Mouse (Mus musculus): Measurements from ENCODE around the gene Parp3. TPM values are rescaled to one million over a fixed set of nuclear protein-coding genes. Genes with fewer than 3 reads are reported as not detected.

Gene Parp3
- polyA plus RNA-seq, 1 experiment from 2014 or later: 0.86 TPM

DNA sequence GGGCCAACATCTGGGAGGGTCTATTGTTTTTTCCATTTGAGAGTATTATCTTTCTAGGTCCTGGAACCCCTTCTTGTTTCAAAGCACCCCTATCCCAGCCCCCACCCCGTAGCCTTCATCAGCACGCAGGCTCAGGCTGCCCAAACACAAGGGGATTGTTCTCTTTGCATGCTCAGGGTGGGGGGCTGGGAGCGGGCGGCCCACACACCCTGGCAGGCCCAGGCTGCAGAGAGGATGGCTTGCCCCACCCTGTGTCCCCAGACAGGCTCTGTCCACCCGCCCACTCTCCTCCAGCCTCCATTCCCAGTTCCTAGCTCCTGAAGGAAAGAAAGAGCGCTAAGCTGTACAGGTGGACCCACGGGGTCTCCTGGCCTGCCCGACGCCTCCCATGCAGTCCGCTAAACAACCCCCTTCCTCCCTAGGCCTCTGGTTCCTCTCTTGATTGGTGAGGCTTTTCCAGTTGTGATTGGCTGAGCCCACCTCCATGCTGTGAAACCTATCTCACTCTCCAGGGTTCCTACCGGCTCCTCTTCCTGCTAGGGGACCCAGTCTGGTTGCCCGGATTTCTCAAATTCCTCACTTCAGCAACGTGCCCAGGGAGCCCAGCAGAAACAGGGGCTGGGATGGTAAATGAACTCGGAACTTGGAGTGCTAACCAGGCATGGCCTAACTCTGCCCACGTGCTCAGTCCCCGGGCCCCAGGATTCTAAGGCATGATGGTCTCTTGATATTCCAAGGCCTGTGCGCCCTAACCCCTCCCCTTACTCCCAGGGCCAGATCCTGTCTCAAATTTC lies 21.7 kb downstream of the Parp3 start:
- H3K4me3 ChIP-seq (replicated peaks): peak overlapping the region; percentile 64
- no peaks in the 10 kb centered on the region for H3K27me3 ChIP-seq (replicated peaks)
- peaks cover under 1% of the 10 kb centered on the region; the same call in 1 of the 2 replicates for H3K36me3 ChIP-seq
- ATAC-seq (ENCODE audit: low FRiP score): peak; percentile 63
- peak overlapping the region; percentile 90 for H3K27ac ChIP-seq (replicated peaks)
- H3K9ac ChIP-seq (replicated peaks): peak overlapping the region; percentile 73
- no peaks in the 10 kb centered on the region for H3K9me3 ChIP-seq (replicated peaks)
- peaks cover 77% of the 10 kb centered on the region for H3K4me1 ChIP-seq
- 6% methylated on average over 17 of the region's 17 CpGs for WGBS
- peak overlapping the region; percentile 87 for H3K4me2 ChIP-seq

DNA sequence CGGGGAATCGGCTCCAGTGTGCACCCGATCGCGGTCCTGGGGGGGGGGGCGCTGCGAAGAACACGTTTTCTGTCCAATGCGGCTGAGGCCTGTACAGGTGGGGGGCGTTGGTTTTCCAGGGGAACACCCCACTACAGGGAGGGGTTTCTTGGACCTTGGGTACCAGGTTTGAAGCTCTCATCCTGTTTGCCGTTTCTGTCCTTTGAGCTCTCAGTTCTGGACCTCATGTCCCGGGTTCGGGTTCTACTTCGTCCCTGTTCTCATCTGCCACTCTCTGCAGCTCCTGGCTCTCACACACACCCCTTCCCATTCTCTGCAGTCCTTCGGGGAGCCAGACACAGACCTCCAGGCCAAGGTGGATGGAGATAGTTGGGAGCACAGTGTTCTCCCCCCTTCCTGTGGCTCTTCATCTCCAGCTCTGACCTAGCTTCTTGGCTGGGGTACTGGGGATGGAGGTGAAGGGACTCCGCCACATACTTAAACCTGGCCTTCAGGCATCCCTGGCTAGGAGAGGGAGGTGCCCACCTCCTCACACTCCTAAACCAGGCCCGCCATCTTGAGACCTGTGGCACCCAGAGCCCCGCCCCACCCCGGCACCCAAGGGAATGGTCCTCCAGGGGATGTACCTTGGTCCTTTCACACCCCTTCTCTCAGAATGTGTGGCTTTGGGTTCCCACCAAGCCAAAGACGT lies 22.5 kb downstream of the Parp3 start:
- Histone ChIP-seq H3K9me3 (replicated peaks) (no peaks in the 10 kb centered on the region), H3K4me3 (replicated peaks) (peak overlapping the region; percentile 64), H3K4me2 (peak overlapping the region; percentile 87), H3K4me1 (peaks cover 81% of the 10 kb centered on the region), H3K27me3 (replicated peaks) (no peaks in the 10 kb centered on the region), H3K9ac (replicated peaks) (peak overlapping the region; percentile 73), H3K27ac (replicated peaks) (peak overlapping the region; percentile 90), H3K36me3 (no peaks in the 10 kb centered on the region)
- WGBS: 1% methylated on average over 19 of the region's 20 CpGs
- peak; percentile 35 for ATAC-seq (ENCODE audit: low FRiP score)

DNA sequence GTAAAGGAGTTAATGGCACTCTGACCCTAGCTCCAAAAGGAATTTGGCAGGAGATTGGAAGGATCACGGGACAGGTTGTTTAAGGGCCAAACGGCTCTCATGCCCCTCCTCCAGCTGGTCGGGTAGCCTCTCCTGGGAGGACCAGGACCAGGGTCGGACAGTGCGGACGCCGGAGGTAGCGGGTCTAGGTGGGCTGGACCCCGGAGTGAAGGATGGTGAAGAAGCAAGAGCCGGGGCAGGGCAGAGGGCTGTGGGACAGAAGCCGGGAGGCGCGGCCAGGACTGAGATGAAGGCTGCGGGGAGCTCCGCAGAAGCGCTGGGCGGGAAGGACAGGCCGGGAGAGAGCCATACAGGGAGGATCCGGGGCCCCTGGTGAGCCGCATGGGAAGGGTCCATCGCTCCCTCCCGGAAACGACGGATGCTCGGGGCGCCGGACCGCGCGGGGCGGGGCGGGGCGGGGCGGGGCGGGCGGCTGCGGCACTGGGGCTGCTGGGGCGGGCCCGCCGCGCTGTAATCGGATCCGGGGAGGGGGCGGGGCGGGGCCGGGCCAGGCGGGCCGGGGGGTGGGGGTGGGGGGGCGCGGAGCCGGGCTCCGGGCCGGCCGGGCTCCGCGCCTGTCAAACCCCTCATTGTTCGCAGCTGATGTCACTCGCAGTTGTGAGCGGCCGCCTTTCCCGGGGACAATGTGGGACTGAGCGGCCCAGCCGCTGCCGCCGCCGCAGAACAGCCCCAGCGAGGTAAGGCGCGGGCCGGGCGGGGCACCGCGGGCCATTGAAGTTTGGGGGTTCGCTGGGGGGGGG lies 23.3 kb downstream of the Parp3 start, which contains the start of gene Pcbp4:
Gene Pcbp4, plus strand, starts transcription at position 21 of the 800 bp plus-strand sequence.
- Histone ChIP-seq H3K9ac (replicated peaks) (peak within 1 kb of the TSS; percentile 73), H3K36me3 (no peaks in the 10 kb centered on the region), H3K4me2 (peak within 1 kb of the TSS; percentile 87), H3K4me3 (replicated peaks) (peak within 1 kb of the TSS; percentile 64), H3K27ac (replicated peaks) (peak within 1 kb of the TSS; percentile 90), H3K9me3 (replicated peaks) (no peaks in the 10 kb centered on the region), H3K27me3 (replicated peaks) (no peaks in the 10 kb centered on the region), H3K4me1 (peaks cover 81% of the 10 kb centered on the region)
- peak; percentile 64 for ATAC-seq (ENCODE audit: low FRiP score)
- 0% methylated on average over 44 of the region's 74 CpGs for WGBS

DNA sequence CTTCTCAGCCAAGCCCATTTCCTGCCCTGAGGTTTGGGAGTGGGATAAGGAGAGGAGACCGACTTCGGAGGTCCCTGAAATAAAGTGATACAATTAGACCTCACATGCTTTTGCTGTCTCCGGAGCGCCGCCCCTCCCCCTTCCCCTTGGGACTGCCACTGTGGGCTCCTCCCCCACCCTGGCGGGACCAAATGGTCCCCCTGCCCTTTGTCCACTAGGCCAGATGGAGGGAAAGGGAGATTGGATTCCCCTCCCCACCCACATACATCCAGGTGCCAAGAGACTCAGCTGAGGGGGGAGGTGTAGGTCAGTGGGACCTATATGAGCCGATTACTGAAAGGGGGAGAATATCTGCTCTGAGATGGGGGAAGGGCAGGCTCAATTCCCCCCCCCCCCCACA lies 23.9 kb downstream of the Parp3 start:
- H3K4me3 ChIP-seq (replicated peaks): peak overlapping the region; percentile 64
- H3K4me1 ChIP-seq: peaks cover 81% of the 10 kb centered on the region
- 0% methylated on average over 7 of the region's 7 CpGs for WGBS
- H3K27me3 ChIP-seq (replicated peaks): no peaks in the 10 kb centered on the region
- peak overlapping the region; percentile 90 for H3K27ac ChIP-seq (replicated peaks)
- H3K9ac ChIP-seq (replicated peaks): peak overlapping the region; percentile 73
- no peaks in the 10 kb centered on the region for H3K9me3 ChIP-seq (replicated peaks)
- H3K4me2 ChIP-seq: peak overlapping the region; percentile 87
- ATAC-seq (ENCODE audit: low FRiP score): 0 out of 2 replicates have a peak, but pooled peaks have one; percentile 2
- no peaks in the 10 kb centered on the region for H3K36me3 ChIP-seq

DNA sequence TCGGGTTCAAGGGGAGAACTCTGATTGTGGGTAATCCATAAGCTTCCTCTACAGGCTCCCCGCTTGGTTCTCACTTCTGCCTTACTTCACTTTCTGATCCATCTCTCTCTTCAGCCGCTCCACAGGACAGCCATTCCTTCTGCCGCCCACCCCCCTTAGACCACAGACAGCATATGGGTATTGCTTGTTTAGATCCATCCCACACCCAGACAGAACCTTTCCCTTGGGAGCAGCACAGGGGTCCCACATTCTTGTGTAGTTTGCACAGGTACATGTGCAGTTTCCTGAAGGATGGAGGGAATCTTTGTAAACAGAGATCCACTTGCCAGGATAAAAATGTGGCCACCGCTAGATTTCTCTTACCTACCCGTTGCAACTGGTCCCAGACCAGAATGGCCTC lies 24.4 kb downstream of the Parp3 start:
- WGBS: 23% methylated on average over 6 of the region's 6 CpGs
- Histone ChIP-seq H3K9me3 (replicated peaks) (no peaks in the 10 kb centered on the region), H3K27me3 (replicated peaks) (no peaks in the 10 kb centered on the region), H3K9ac (replicated peaks) (no peak overlapping the region), H3K4me1 (peaks cover 81% of the 10 kb centered on the region), H3K4me2 (peak overlapping the region; percentile 87), H3K4me3 (replicated peaks) (peak overlapping the region; percentile 64; the same call in 1 of the 2 replicates), H3K36me3 (no peaks in the 10 kb centered on the region), H3K27ac (replicated peaks) (peak overlapping the region; percentile 90)
- no peak for ATAC-seq (ENCODE audit: low FRiP score)

DNA sequence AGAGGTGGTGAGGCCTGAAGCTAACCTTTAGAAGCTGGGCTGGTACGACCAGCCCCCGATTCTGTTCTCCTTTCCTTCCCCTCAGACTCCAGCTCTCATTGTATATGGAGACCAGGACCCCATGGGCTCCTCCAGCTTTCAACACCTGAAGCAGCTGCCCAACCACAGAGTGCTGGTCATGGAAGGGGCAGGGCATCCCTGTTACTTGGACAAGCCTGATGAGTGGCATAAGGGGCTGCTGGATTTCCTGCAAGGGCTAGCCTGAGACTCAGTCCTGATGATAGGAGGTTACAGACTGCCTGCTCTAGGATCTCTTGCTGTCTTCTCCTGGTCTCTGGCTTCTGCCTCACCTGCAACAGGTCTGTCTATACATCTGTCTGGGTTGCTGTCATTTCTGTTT lies 24.9 kb downstream of the Parp3 start:
- Histone ChIP-seq H3K4me3 (replicated peaks) (no peak overlapping the region), H3K36me3 (no peaks in the 10 kb centered on the region), H3K4me1 (peaks cover 80% of the 10 kb centered on the region), H3K4me2 (no peak overlapping the region), H3K9ac (replicated peaks) (no peak overlapping the region), H3K9me3 (replicated peaks) (no peaks in the 10 kb centered on the region), H3K27me3 (replicated peaks) (no peaks in the 10 kb centered on the region), H3K27ac (replicated peaks) (no peak overlapping the region; the same call in 1 of the 2 replicates)
- 63% methylated on average over 2 of the region's 2 CpGs for WGBS
- no peak for ATAC-seq (ENCODE audit: low FRiP score)

DNA sequence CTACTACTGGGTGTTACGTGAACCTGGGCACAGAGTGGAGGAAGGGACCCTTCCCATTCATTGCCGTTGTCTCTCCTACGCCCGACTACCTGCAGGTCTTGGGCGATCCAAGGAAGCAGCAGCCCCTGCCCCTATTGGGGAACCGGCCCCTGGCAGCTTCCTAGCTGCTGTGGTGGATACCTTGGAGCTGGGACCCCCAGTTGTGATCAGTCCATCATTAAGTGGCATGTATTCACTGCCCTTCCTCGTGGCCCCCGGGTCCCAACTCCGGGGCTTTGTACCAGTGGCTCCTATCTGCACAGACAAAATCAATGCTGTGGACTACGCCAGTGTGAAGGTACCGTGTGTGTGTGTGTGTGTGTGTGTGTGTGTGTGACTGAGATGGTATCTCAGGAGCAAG lies 25.5 kb downstream of the Parp3 start:
- no peaks in the 10 kb centered on the region for H3K9me3 ChIP-seq (replicated peaks)
- no peaks in the 10 kb centered on the region for H3K36me3 ChIP-seq
- H3K4me1 ChIP-seq: peaks cover 80% of the 10 kb centered on the region
- H3K27me3 ChIP-seq (replicated peaks): no peaks in the 10 kb centered on the region
- H3K4me2 ChIP-seq: no peak overlapping the region
- H3K9ac ChIP-seq (replicated peaks): no peak overlapping the region
- no peak overlapping the region for H3K27ac ChIP-seq (replicated peaks)
- H3K4me3 ChIP-seq (replicated peaks): no peak overlapping the region
- ATAC-seq (ENCODE audit: low FRiP score): no peak
- WGBS: 74% methylated on average over 11 of the region's 11 CpGs

DNA sequence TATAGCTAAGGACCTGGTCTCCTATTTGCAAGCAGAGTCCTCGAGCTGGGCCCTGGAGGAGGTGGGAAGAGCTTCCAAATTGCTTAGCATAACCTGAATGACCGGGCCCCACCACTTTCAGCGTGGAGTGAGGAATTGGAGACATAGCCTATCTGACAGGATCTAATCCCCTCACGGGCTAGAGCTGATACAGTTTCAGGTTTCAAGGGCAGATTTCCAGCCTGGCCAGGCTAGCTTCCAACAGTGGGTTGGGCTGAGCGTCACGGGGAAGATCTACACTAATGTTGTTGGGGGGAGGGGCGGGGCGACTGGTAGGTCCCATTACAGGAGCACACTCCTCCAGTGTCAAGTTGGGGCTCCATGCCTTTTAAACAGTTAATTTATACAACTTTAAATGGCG lies 26.1 kb downstream of the Parp3 start:
- Histone ChIP-seq H3K4me1 (peaks cover 80% of the 10 kb centered on the region), H3K9ac (replicated peaks) (no peak overlapping the region)

DNA sequence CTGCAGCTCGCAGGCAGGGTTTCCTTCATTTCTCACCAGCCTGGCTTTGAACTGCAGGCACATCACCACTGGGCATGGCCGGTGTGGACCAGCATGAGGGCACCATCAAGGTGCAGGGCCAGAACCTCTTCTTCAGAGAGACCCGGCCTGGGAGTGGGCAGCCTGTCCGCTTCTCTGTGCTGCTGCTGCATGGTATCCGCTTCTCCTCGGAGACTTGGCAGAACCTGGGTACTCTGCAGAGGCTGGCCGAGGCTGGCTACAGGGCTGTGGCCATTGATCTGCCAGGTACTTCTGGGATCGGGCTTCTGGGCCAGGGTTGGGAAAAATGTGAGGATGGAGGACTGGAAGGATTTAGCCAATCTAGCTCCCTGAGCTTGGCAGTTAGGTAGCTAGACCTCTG lies 26.8 kb downstream of the Parp3 start:
- WGBS: 90% methylated on average over 8 of the region's 8 CpGs
- Histone ChIP-seq H3K27ac (replicated peaks) (no peak overlapping the region), H3K27me3 (replicated peaks) (no peaks in the 10 kb centered on the region), H3K4me3 (replicated peaks) (no peak overlapping the region), H3K4me2 (no peak overlapping the region), H3K4me1 (peaks cover 74% of the 10 kb centered on the region), H3K9ac (replicated peaks) (0 out of 2 replicates have a peak overlapping the region, but pooled peaks have one; percentile 23), H3K36me3 (no peaks in the 10 kb centered on the region), H3K9me3 (replicated peaks) (no peaks in the 10 kb centered on the region)
- ATAC-seq (ENCODE audit: low FRiP score): no peak

More for the DNA sequence above, 26.1 kb downstream of the Parp3 start:
- no peaks in the 10 kb centered on the region for H3K27me3 ChIP-seq (replicated peaks)
- 19% methylated on average over 9 of the region's 9 CpGs for WGBS
- no peaks in the 10 kb centered on the region for H3K36me3 ChIP-seq
- no peak for ATAC-seq (ENCODE audit: low FRiP score)
- H3K27ac ChIP-seq (replicated peaks): no peak overlapping the region
- no peak overlapping the region for H3K4me2 ChIP-seq
- H3K9me3 ChIP-seq (replicated peaks): no peaks in the 10 kb centered on the region
- no peak overlapping the region for H3K4me3 ChIP-seq (replicated peaks)

DNA sequence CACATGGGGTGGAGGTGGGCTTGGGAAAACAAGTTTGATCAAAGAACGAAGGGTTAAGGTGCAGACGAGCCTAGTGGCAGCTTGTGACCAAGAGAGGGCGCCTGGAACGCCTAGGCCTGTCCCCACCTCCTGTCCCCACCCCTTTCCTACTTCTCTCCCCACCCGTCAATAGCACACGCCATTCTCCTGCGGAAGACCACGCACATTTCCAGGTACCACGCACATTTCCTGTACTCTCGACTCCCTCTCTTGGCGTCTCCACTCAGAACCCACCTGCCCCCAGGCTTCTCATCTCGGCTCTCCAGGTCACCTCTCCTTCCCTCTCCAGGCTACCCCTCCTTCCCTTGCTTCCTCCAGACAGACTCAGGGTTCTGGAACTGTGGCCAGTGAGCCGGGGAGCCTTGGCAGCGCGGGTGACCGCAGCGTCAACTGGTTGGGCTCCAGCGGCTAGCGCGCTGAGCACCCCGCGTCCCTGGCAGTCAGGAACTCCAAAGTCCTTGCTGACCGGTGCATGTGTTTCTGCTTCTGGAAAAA lies 28.2 kb downstream of the Parp3 start:
- peak overlapping the region; percentile 52 for H3K9ac ChIP-seq (replicated peaks)
- H3K4me2 ChIP-seq: peak overlapping the region; percentile 75
- WGBS: 2% methylated on average over 23 of the region's 23 CpGs
- H3K9me3 ChIP-seq (replicated peaks): no peaks in the 10 kb centered on the region
- peaks cover 66% of the 10 kb centered on the region for H3K4me1 ChIP-seq
- H3K27me3 ChIP-seq (replicated peaks): no peaks in the 10 kb centered on the region
- no peaks in the 10 kb centered on the region for H3K36me3 ChIP-seq
- ATAC-seq (ENCODE audit: low FRiP score): peak; percentile 67
- H3K27ac ChIP-seq (replicated peaks): peak overlapping the region; percentile 81
- peak overlapping the region; percentile 64 for H3K4me3 ChIP-seq (replicated peaks)

DNA sequence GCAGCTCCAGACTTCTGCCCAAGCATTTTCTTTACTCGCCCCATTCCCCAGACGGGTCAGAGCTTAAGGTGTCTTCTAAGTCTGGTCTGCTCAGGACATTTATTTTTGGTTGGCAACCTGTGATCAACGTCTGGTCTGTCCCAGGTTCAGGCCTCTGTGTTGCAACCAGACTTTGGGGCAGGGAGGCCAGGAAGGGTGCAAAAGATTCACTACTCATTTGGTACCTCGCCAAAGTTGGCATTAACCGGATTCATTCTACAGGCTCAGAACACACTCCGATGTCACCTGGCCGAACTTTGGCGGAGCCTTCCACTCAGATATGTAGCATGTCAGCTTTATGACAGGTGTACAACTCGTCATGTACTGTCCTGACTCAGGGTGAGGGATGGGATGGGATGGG lies 28.8 kb downstream of the Parp3 start:
- ATAC-seq (ENCODE audit: low FRiP score): peak; percentile 16; the same call in 1 of the 2 replicates
- 45% methylated on average over 9 of the region's 9 CpGs for WGBS
- peak overlapping the region; percentile 81 for H3K27ac ChIP-seq (replicated peaks)
- peak overlapping the region; percentile 75 for H3K4me2 ChIP-seq
- peak overlapping the region; percentile 63 for H3K9ac ChIP-seq (replicated peaks)
- no peaks in the 10 kb centered on the region for H3K36me3 ChIP-seq
- H3K4me3 ChIP-seq (replicated peaks): peak overlapping the region; percentile 64
- no peaks in the 10 kb centered on the region for H3K27me3 ChIP-seq (replicated peaks)
- H3K9me3 ChIP-seq (replicated peaks): no peaks in the 10 kb centered on the region
- H3K4me1 ChIP-seq: peaks cover 62% of the 10 kb centered on the region

Data from neural tube, embryonic 15.5 days (tissue).